Mouse (Mus musculus): ENCODE measurements at regions not wholly inside any gene's neighbourhood (a gene's known extent, or its start where the extent isn't known, plus 50 kb on each side); places are given as distances from the start of the nearest gene placed in this dataset.

DNA sequence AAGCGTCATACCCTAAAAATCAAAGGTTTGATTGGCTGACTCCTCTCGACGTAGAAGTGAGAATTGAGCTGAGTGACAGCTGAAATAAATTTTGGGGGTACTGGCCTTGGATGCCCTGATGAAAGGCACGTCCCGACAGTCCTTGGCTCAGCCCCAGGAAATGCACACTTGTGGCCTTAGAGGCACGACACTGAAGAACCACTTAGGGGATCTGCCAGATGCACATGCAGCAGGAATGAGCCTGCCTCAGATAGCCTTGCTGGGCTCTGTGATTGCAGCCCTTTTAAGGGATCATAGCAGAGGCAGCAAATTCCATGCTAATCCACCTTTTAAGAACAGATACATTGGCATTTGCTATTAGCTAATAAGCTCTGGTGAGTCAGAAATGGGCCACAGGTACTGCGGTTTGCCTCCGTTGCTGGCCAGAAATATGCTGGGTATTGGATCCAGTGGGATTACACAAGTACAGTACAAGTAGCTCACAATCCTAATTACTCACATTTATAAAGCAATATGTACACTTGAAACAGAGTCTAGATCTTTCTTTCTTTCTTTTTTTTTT lies 1463.3 kb downstream of the Slc22a22 start:
- no peak for TF ChIP-seq CTCF (IDR thresholded peaks at IDR 0.05)
- TF ChIP-seq EP300 (IDR thresholded peaks at IDR 0.05): no peak

Data from lung, postnatal 0 days (tissue).